Mouse (Mus musculus): ENCODE measurements around the gene Tmcc3. TPM values are rescaled to one million over a fixed set of nuclear protein-coding genes. Genes with fewer than 3 reads are reported as not detected.

Gene Tmcc3
- polyA plus RNA-seq, 1 experiment from 2014 or later = 20.8 TPM

DNA sequence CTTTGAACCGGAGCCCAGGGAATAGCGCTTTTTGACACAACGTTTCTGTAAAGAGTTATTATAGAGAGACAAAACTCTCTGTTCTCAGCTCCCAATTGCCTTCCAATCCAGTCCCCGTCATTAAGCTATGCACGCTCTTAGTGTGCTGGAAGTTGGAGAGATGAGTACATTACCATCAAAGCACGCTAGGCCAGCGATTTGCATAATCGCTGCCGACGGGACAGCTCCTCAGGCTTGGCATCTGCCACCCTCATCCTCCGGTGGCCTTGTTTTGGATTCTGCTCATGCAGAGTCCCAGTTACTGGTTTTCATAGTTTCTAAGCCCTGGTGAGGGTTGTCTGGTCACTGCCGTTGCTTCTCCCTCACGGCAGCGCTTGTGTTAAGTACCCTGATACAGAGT, 70.9 kb downstream of the Tmcc3 start:
- Histone ChIP-seq H3K36me3 (ENCODE audit: control insufficient read depth, insufficient read depth, low read length) (no peaks in the 10 kb centered on the region), H3K27ac (replicated peaks) (no peak overlapping the region), H3K4me2 (replicated peaks; ENCODE audit: low read depth) (no peak overlapping the region), H3K4me1 (replicated peaks; ENCODE audit: control insufficient read depth, insufficient read depth) (no peaks in the 10 kb centered on the region), H3K27me3 (ENCODE audit: control insufficient read depth, insufficient read depth, low read length) (no peaks in the 10 kb centered on the region), H3K9me3 (ENCODE audit: control insufficient read depth, low read length) (no peaks in the 10 kb centered on the region), H3K4me3 (ENCODE audit: low read depth, low read length) (no peak overlapping the region), H3K9ac (ENCODE audit: low read length) (no peak overlapping the region)
- ATAC-seq (ENCODE audit: low FRiP score, low TSS enrichment) = no peak
- 90% methylated on average over 14 of the region's 14 CpGs for WGBS
- TF ChIP-seq EP300 (optimal IDR thresholded peaks at IDR 0.05) (no peak), CTCF (IDR thresholded peaks at IDR 0.05; ENCODE audit: low read depth) (no peak)
- no peak for DNase-seq (ENCODE audit: low spot score)

DNA sequence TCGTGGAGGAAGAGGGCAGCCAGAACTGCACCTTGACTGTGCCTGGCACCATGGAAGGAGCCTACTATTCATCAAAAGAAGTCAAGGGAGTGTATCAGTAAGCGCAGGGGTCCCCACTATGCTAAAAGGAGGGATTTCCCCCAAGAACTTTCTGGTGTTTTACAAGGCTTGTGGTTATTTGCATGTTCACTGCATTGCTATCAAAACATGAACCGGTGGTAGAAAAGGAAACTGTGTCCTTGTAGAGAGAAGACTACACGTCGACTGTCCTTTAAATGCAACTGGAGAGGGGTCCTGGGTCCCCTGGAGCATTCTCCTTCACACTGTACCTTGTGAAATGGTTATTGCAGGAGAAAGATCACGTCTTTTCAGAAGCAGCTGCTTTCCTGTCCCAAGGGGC, 71.8 kb downstream of the Tmcc3 start:
- H3K27ac ChIP-seq (replicated peaks) = no peak overlapping the region
- no peaks in the 10 kb centered on the region for H3K9me3 ChIP-seq (ENCODE audit: control insufficient read depth, low read length)
- ATAC-seq (ENCODE audit: low FRiP score, low TSS enrichment) (no peak), DNase-seq (ENCODE audit: low spot score) (no peak)
- H3K4me3 ChIP-seq (ENCODE audit: low read depth, low read length) = no peak overlapping the region
- TF ChIP-seq CTCF (IDR thresholded peaks at IDR 0.05; ENCODE audit: low read depth) (no peak), EP300 (optimal IDR thresholded peaks at IDR 0.05) (no peak)
- no peaks in the 10 kb centered on the region for H3K4me1 ChIP-seq (replicated peaks; ENCODE audit: control insufficient read depth, insufficient read depth)
- H3K4me2 ChIP-seq (replicated peaks; ENCODE audit: low read depth) = no peak overlapping the region
- no peaks in the 10 kb centered on the region for H3K27me3 ChIP-seq (ENCODE audit: control insufficient read depth, insufficient read depth, low read length)
- no peak overlapping the region for H3K9ac ChIP-seq (ENCODE audit: low read length)
- H3K36me3 ChIP-seq (ENCODE audit: control insufficient read depth, insufficient read depth, low read length) = no peaks in the 10 kb centered on the region
- 89% methylated on average over 6 of the region's 6 CpGs for WGBS

DNA sequence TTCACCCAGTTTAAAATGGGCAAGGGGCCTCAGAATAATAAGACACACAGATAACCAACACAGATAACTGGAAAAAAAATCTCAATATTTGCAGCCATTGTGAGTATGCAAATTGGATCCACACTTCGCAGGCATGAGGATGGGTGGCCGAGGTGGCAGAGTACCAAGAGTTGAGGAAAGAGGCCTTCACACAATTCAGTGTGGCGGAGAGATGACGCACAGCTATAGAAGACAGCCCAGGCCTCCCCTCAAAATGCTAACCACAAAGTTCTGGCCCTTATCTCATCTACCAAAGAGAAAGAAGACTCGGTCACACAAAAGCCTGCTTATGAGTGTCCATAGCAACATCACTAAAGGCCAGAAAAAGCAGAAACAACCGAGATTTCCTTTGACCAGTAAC, 77.5 kb downstream of the Tmcc3 start:
- no peak overlapping the region for H3K9ac ChIP-seq (ENCODE audit: low read length)
- H3K27ac ChIP-seq (replicated peaks) = no peak overlapping the region
- H3K4me2 ChIP-seq (replicated peaks; ENCODE audit: low read depth) = no peak overlapping the region
- no peaks in the 10 kb centered on the region for H3K36me3 ChIP-seq (ENCODE audit: control insufficient read depth, insufficient read depth, low read length)
- DNase-seq (ENCODE audit: low spot score) = no peak
- H3K4me3 ChIP-seq (ENCODE audit: low read depth, low read length) = no peak overlapping the region
- H3K27me3 ChIP-seq (ENCODE audit: control insufficient read depth, insufficient read depth, low read length) = no peaks in the 10 kb centered on the region
- H3K9me3 ChIP-seq (ENCODE audit: control insufficient read depth, low read length) = no peaks in the 10 kb centered on the region
- TF ChIP-seq EP300 (optimal IDR thresholded peaks at IDR 0.05) = no peak
- no peak for TF ChIP-seq CTCF (IDR thresholded peaks at IDR 0.05; ENCODE audit: low read depth)
- no peak for ATAC-seq (ENCODE audit: low FRiP score, low TSS enrichment)
- 84% methylated on average over 6 of the region's 6 CpGs for WGBS
- H3K4me1 ChIP-seq (replicated peaks; ENCODE audit: control insufficient read depth, insufficient read depth) = no peaks in the 10 kb centered on the region

DNA sequence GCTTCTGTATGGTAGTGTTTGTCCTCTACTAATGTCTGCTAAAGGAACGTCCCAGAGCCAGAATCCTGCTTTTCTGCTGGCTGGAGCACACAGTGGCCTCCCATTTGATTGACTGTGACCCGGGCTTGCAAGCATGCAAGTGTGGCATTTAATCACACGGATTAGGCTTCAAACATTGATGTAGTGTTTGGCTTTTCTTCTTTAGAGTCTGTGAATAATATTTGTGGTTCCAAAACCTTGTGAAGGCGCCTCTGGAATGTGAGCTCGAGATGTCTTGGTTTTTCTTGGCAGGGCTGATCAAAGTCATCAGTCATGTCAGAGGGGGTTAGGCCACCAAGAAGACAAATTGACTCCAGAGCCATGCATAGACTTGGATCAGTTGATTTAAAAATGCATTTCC, 79.3 kb downstream of the Tmcc3 start:
- Histone ChIP-seq H3K4me2 (replicated peaks; ENCODE audit: low read depth) (no peak overlapping the region), H3K36me3 (ENCODE audit: control insufficient read depth, insufficient read depth, low read length) (no peaks in the 10 kb centered on the region), H3K27me3 (ENCODE audit: control insufficient read depth, insufficient read depth, low read length) (no peaks in the 10 kb centered on the region), H3K9me3 (ENCODE audit: control insufficient read depth, low read length) (no peaks in the 10 kb centered on the region), H3K27ac (replicated peaks) (no peak overlapping the region), H3K4me3 (ENCODE audit: low read depth, low read length) (no peak overlapping the region), H3K9ac (ENCODE audit: low read length) (no peak overlapping the region), H3K4me1 (replicated peaks; ENCODE audit: control insufficient read depth, insufficient read depth) (no peaks in the 10 kb centered on the region)
- 28% methylated on average over 5 of the region's 5 CpGs for WGBS
- no peak for TF ChIP-seq EP300 (optimal IDR thresholded peaks at IDR 0.05)
- TF ChIP-seq CTCF (IDR thresholded peaks at IDR 0.05; ENCODE audit: low read depth) = no peak
- no peak for ATAC-seq (ENCODE audit: low FRiP score, low TSS enrichment)
- no peak for DNase-seq (ENCODE audit: low spot score)

DNA sequence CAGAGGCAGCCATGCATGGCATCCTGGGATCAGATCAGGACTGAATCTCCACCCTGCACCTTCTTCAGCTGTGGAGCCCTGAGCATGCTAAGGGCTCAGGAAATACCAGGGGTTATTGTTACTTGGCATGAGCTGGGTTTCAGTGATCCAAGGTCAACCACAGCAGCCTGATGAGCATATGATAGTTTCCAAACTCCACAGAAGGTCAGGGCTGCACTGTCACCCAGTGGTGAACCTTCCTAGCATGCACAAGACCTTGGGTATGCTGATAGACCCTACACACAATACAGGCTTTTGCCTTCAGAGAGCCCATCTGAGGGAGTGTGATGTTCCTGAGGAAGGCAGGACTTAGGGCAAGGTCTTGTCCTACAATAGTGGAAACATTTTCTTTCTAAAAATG, 82.5 kb downstream of the Tmcc3 start:
- H3K27me3 ChIP-seq (ENCODE audit: control insufficient read depth, insufficient read depth, low read length) = no peaks in the 10 kb centered on the region

DNA sequence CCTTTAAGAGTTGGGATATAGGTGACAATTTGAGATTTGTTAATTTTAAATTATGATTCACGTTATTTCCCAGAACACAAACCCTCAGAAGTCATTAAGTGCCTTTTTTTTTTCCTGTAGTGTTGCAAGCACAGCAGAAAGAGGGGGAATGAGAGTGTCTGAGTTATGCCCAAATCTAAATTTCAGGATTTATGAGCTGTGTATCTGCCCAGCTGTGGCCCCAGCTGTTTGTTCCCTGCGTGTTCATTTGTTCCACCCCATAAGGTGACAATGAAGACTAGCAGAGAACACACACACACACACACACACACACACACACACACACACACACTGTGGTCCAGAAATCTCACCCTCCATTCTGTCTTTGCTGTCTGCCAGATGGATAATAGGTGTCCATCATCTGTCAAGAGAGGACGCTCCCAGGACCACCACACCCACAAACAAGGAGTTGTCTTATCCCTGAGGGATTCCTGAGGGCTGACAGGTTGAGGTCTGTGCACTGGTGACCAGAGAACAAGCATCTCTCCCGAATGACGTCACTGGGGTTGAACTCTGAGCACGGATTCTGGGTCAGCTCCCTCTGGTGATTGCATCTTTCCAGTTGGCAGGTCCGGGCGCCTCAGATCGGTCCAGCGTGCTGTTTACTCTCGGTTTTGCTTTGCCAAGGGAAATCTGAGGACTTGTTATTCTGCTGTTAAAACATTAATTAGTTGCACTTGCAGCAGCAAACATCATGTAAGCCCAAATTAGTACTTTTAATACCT, 86.3 kb downstream of the Tmcc3 start:
- WGBS = 44% methylated on average over 11 of the region's 11 CpGs
- no peak for TF ChIP-seq EP300 (optimal IDR thresholded peaks at IDR 0.05)
- no peak for TF ChIP-seq CTCF (IDR thresholded peaks at IDR 0.05; ENCODE audit: low read depth)
- Histone ChIP-seq H3K27ac (replicated peaks) (no peak overlapping the region), H3K4me2 (replicated peaks; ENCODE audit: low read depth) (no peak overlapping the region), H3K27me3 (ENCODE audit: control insufficient read depth, insufficient read depth, low read length) (no peaks in the 10 kb centered on the region), H3K9ac (ENCODE audit: low read length) (no peak overlapping the region), H3K4me3 (ENCODE audit: low read depth, low read length) (no peak overlapping the region), H3K4me1 (replicated peaks; ENCODE audit: control insufficient read depth, insufficient read depth) (no peaks in the 10 kb centered on the region), H3K36me3 (ENCODE audit: control insufficient read depth, insufficient read depth, low read length) (no peaks in the 10 kb centered on the region), H3K9me3 (ENCODE audit: control insufficient read depth, low read length) (no peaks in the 10 kb centered on the region)
- no peak for DNase-seq (ENCODE audit: low spot score)
- ATAC-seq (ENCODE audit: low FRiP score, low TSS enrichment) = no peak

More for the DNA sequence above, 82.5 kb downstream of the Tmcc3 start:
- Histone ChIP-seq H3K27ac (replicated peaks) (no peak overlapping the region), H3K4me1 (replicated peaks; ENCODE audit: control insufficient read depth, insufficient read depth) (no peaks in the 10 kb centered on the region), H3K4me2 (replicated peaks; ENCODE audit: low read depth) (no peak overlapping the region), H3K4me3 (ENCODE audit: low read depth, low read length) (no peak overlapping the region), H3K9ac (ENCODE audit: low read length) (no peak overlapping the region), H3K9me3 (ENCODE audit: control insufficient read depth, low read length) (no peaks in the 10 kb centered on the region), H3K36me3 (ENCODE audit: control insufficient read depth, insufficient read depth, low read length) (no peaks in the 10 kb centered on the region)
- no peak for TF ChIP-seq EP300 (optimal IDR thresholded peaks at IDR 0.05)
- TF ChIP-seq CTCF (IDR thresholded peaks at IDR 0.05; ENCODE audit: low read depth) = no peak
- ATAC-seq (ENCODE audit: low FRiP score, low TSS enrichment) = no peak
- no peak for DNase-seq (ENCODE audit: low spot score)

Data from stomach, postnatal 0 days (tissue).